Mouse (Mus musculus) forebrain, embryonic 15.5 days (tissue): ENCODE results near the gene Ppp6r2. TPM values are rescaled to one million over a fixed set of nuclear protein-coding genes. Genes with fewer than 3 reads are reported as not detected.

Experiments used
- ATAC-seq: fragments of 200-750 bp; cut with Nextera tagmentation; replicated peaks from 2 replicates; pipeline ENCODE4 v1.8.0; 2017; ENCODE audit warnings: mild to moderate bottlenecking, moderate TSS enrichment, moderate library complexity
- H3K27ac ChIP-seq: fragments of 300-500 bp; sonication (generic); replicated peaks from 2 replicates; pipeline ENCODE4 v1.5.1; 2015; ENCODE audit warnings: mild to moderate bottlenecking, inconsistent platforms
- H3K27me3 ChIP-seq: fragments of 300-500 bp; sonication (generic); 2 replicates; pipeline ENCODE4 v1.6.1; 2015; ENCODE audit warnings: inconsistent platforms
- H3K36me3 ChIP-seq: fragments of 300-500 bp; sonication (generic); 2 replicates; pipeline ENCODE4 v1.6.1; 2015; ENCODE audit warnings: mild to moderate bottlenecking, inconsistent platforms
- H3K4me1 ChIP-seq: fragments of 300-500 bp; sonication (generic); 2 replicates; pipeline ENCODE4 v1.6.1; 2015; ENCODE audit warnings: inconsistent platforms
- H3K4me2 ChIP-seq: fragments of 300-500 bp; sonication (generic); replicated peaks from 2 replicates; pipeline ENCODE4 v1.6.1; 2015; ENCODE audit warnings: mild to moderate bottlenecking, inconsistent platforms
- H3K4me3 ChIP-seq: fragments of 300-500 bp; sonication (generic); 2 replicates; pipeline ENCODE4 v1.5.1; 2015; ENCODE audit warnings: mild to moderate bottlenecking, inconsistent platforms
- H3K9ac ChIP-seq: fragments of 300-500 bp; sonication (generic); replicated peaks from 2 replicates; pipeline ENCODE4 v1.6.1; 2015; ENCODE audit warnings: mild to moderate bottlenecking, inconsistent platforms
- H3K9me3 ChIP-seq: fragments of 300-500 bp; sonication (generic); 2 replicates; pipeline ENCODE4 v1.6.1; 2016; ENCODE audit warnings: inconsistent platforms
- WGBS: fragments of 180-500 bp; shearing (Covaris S2); methylation state at CpG from one replicate; pipeline ENCODE4 v1.1.7; 2015; ENCODE audit warnings: mixed read lengths; 5-methylcytosine and 5-hydroxymethylcytosine counted together
- polyA plus RNA-seq: library from polyadenylated mRNA; unstranded; fragments of >200 nt; fragmentation: Nextera tagmentation; extraction: Ambion mirVana; gene quantifications from 2 replicates; pipeline ENCODE4 v1.2.1, GENCODE M21; 2015

Gene Ppp6r2
- polyA plus RNA-seq, 1 experiment from 2014 or later: 83.6 TPM

DNA sequence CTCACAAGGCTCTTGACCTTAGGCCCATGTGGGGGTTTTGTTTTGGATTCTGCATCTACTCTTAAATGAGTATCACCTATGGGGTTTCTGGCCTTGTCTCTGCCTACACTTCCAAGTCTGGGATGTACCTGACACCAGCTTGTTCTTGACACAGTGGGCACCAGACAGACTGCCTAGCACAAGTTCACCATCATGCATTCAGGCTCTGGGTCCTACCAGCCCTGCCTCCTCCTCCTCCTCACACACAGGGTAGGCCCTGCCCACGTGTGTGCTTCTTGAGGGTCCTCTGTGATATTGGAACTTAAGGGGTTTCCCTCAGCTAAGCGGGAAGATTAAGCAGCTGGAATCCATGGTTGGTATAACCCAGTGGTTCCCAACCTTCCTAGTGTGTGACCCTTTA is 72.7 kb downstream of the Ppp6r2 start:
- Histone ChIP-seq H3K9ac (no peak overlapping the region), H3K36me3 (peaks cover 95% of the 10 kb centered on the region), H3K9me3 (no peaks in the 10 kb centered on the region), H3K4me3 (no peak overlapping the region), H3K27ac (no peak overlapping the region), H3K4me2 (no peak overlapping the region), H3K27me3 (no peaks in the 10 kb centered on the region), H3K4me1 (0 out of 2 replicates have a peak, but pooled peaks cover 2% of the 10 kb centered on the region)
- ATAC-seq: no peak
- 85% methylated on average over 2 of the region's 2 CpGs for WGBS

DNA sequence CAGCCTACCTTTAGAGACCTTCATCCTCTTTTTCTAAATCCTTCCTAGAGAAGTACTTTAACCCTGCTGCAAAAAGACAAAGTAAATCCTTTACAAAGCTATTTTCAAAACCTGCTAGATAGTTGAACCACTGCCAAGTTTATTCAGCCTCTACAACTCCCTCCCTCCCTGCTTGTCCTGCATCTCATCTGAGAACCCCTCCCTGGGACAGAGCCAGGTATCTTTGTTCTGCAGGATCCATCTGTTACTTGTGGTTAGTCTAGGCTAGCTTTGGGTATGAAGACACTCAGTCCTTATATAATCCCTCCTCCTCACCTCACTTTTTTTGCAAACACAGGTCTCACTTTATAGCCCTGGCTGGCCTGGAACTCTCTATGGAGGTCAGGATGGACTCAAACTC is 73.7 kb downstream of the Ppp6r2 start:
- Histone ChIP-seq H3K27me3 (no peaks in the 10 kb centered on the region), H3K36me3 (peaks cover 95% of the 10 kb centered on the region), H3K4me3 (no peak overlapping the region), H3K9me3 (no peaks in the 10 kb centered on the region), H3K9ac (no peak overlapping the region), H3K27ac (peak overlapping the region; percentile 19; the same call in 1 of the 2 replicates), H3K4me1 (0 out of 2 replicates have a peak, but pooled peaks cover 2% of the 10 kb centered on the region), H3K4me2 (no peak overlapping the region)
- no peak for ATAC-seq

- Histone ChIP-seq H3K9ac (no peak overlapping the region), H3K27me3 (no peaks in the 10 kb centered on the region), H3K27ac (peak overlapping the region; percentile 46; the same call in 1 of the 2 replicates), H3K4me2 (no peak overlapping the region), H3K9me3 (no peaks in the 10 kb centered on the region), H3K36me3 (peaks cover 95% of the 10 kb centered on the region), H3K4me3 (no peak overlapping the region), H3K4me1 (0 out of 2 replicates have a peak, but pooled peaks cover 2% of the 10 kb centered on the region)
- no peak for ATAC-seq
- WGBS: 93% methylated on average over 5 of the region's 5 CpGs
These were observed 74.1 kb downstream of the Ppp6r2 start for GRCm38 (mm10) chr15:89285478-89285877.

DNA sequence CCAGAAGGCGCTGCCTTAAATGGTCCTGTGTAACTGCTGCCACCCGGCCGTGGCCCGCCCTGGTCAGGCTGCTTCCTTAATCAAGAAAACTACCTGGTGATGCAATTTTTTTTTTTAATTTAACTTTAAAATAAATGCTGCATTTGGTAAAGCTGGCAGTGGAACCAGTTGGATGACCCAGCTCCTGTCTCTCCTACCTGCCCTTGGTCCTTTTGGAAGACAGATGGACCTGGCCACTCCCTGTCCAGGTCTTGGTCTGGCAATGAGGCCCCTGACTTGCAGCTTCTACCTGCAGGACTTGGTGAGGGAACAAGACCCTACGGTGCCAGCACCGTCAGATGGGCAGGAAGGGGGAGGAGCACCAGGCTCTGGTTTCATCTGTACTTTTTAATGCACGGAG is 74.8 kb downstream of the Ppp6r2 start:
- no peaks in the 10 kb centered on the region for H3K9me3 ChIP-seq
- no peak overlapping the region for H3K4me2 ChIP-seq
- no peak overlapping the region for H3K9ac ChIP-seq
- 0 out of 2 replicates have a peak overlapping the region, but pooled peaks have one; percentile 46 for H3K27ac ChIP-seq
- no peaks in the 10 kb centered on the region for H3K27me3 ChIP-seq
- no peak for ATAC-seq
- 0 out of 2 replicates have a peak, but pooled peaks cover 2% of the 10 kb centered on the region for H3K4me1 ChIP-seq
- whole genome bisulfite sequencing: 81% methylated on average over 7 of the region's 7 CpGs
- peaks cover 93% of the 10 kb centered on the region for H3K36me3 ChIP-seq
- H3K4me3 ChIP-seq: no peak overlapping the region

DNA sequence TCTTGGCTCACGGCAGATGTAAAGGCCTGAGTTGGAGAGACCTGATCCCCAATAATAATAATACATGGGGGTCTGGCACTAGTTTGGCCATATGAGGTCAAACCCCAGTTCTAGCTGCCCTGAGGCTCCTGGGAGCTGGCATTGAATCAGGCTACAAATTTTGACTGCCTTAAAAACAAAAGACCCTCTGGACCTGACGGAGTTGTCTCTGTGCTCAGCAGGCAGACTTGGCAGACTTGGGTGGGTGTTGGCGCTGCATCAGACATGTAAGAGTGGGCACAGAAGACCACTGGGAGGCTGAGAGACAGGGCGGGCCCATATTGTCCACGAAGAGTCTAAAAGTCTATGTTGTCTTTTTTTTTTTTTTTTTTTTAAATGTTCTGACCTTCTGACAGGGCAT is 75.2 kb downstream of the Ppp6r2 start:
- H3K4me2 ChIP-seq: no peak overlapping the region
- H3K27me3 ChIP-seq: no peaks in the 10 kb centered on the region
- peaks cover 90% of the 10 kb centered on the region for H3K36me3 ChIP-seq
- ATAC-seq: no peak
- 0 out of 2 replicates have a peak, but pooled peaks cover 2% of the 10 kb centered on the region for H3K4me1 ChIP-seq
- no peak overlapping the region for H3K4me3 ChIP-seq
- no peaks in the 10 kb centered on the region for H3K9me3 ChIP-seq
- H3K9ac ChIP-seq: no peak overlapping the region
- peak overlapping the region; percentile 46; the same call in 1 of the 2 replicates for H3K27ac ChIP-seq
- 63% methylated on average over 5 of the region's 5 CpGs for WGBS

GRCm38 (mm10) chr15:89288227-89288767 is 76.9 kb downstream of the Ppp6r2 start:
- Histone ChIP-seq H3K27ac (no peak overlapping the region), H3K9me3 (no peaks in the 10 kb centered on the region), H3K36me3 (peaks cover 90% of the 10 kb centered on the region), H3K4me1 (0 out of 2 replicates have a peak, but pooled peaks cover 2% of the 10 kb centered on the region), H3K9ac (no peak overlapping the region), H3K4me3 (no peak overlapping the region), H3K4me2 (no peak overlapping the region), H3K27me3 (no peaks in the 10 kb centered on the region)
- peak; percentile 55; the same call in 1 of the 2 replicates for ATAC-seq
- WGBS: 90% methylated on average over 23 of the region's 23 CpGs

DNA sequence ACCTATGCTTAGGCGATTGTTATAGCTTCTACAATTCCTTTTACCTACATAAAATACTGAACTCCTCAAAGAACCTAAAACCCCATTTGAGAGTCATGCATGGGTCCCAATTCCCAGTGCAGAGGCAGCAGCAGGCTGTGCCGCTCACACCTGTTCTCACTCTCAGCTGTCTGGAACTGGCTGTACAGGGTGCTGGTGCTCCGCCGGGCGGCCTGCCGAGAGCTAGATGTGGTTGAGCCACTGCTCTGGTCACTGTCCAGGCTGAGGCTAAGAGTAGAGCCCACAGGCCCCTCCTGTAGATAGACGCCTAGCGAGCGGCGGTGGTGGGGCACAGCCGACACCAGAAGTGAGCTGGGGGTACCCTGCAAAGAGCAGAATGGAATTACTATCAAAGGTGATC is 78.1 kb downstream of the Ppp6r2 start:
- Histone ChIP-seq H3K36me3 (peaks cover 90% of the 10 kb centered on the region), H3K4me1 (0 out of 2 replicates have a peak, but pooled peaks cover 2% of the 10 kb centered on the region)
- WGBS: 96% methylated on average over 11 of the region's 11 CpGs

DNA sequence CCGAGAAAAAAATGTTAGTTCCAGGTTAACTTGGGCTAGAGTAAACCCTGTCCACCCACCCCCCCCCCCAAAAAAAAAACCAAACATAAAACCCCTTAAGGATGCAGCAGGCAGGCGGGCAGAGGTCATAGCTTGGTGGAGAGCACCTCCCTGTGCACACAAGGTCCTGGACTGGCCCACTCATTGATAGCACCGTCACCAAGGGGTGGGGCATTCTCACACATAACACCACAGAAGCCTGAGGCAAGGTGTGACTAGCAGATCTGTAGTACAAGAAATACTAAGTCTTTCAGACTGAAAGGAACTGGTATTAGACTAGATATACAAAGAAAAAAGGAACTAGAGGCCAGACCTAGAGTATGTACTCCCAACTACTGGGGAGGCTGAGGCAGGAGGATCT is 80.2 kb downstream of the Ppp6r2 start:
- no peak overlapping the region for H3K4me2 ChIP-seq
- H3K4me3 ChIP-seq: no peak overlapping the region
- no peaks in the 10 kb centered on the region for H3K27me3 ChIP-seq
- WGBS: 90% methylated on average over 3 of the region's 3 CpGs
- 0 out of 2 replicates have a peak, but pooled peaks cover 1% of the 10 kb centered on the region for H3K4me1 ChIP-seq
- no peaks in the 10 kb centered on the region for H3K9me3 ChIP-seq
- no peak for ATAC-seq
- H3K27ac ChIP-seq: no peak overlapping the region
- no peak overlapping the region for H3K9ac ChIP-seq
- peaks cover 88% of the 10 kb centered on the region for H3K36me3 ChIP-seq

More for the DNA sequence above, 78.1 kb downstream of the Ppp6r2 start:
- H3K4me2 ChIP-seq: no peak overlapping the region
- H3K4me3 ChIP-seq: no peak overlapping the region
- H3K27me3 ChIP-seq: no peaks in the 10 kb centered on the region
- no peak overlapping the region for H3K9ac ChIP-seq
- no peak for ATAC-seq
- H3K27ac ChIP-seq: no peak overlapping the region
- no peaks in the 10 kb centered on the region for H3K9me3 ChIP-seq

- no peak for ATAC-seq
- no peaks in the 10 kb centered on the region for H3K9me3 ChIP-seq
- WGBS: 77% methylated on average over 2 of the region's 2 CpGs
- no peak overlapping the region for H3K4me2 ChIP-seq
- peaks cover 90% of the 10 kb centered on the region for H3K36me3 ChIP-seq
- H3K4me3 ChIP-seq: no peak overlapping the region
- no peak overlapping the region for H3K27ac ChIP-seq
- H3K4me1 ChIP-seq: no peaks in the 10 kb centered on the region
- H3K27me3 ChIP-seq: no peaks in the 10 kb centered on the region
- no peak overlapping the region for H3K9ac ChIP-seq
These were observed 81.4 kb downstream of the Ppp6r2 start for GRCm38 (mm10) chr15:89292795-89293194.

- H3K27ac ChIP-seq: no peak overlapping the region
- WGBS: 95% methylated on average over 10 of the region's 10 CpGs
- no peaks in the 10 kb centered on the region for H3K4me1 ChIP-seq
- no peak for ATAC-seq
- H3K4me3 ChIP-seq: no peak overlapping the region
- no peaks in the 10 kb centered on the region for H3K9me3 ChIP-seq
- H3K9ac ChIP-seq: no peak overlapping the region
- H3K4me2 ChIP-seq: no peak overlapping the region
- H3K27me3 ChIP-seq: no peaks in the 10 kb centered on the region
- H3K36me3 ChIP-seq: peaks cover 85% of the 10 kb centered on the region
These were observed 82.4 kb downstream of the Ppp6r2 start for GRCm38 (mm10) chr15:89293778-89294177.

GRCm38 (mm10) chr15:89295580-89296165 is 84.3 kb downstream of the Ppp6r2 start:
- no peak for ATAC-seq
- no peak overlapping the region for H3K27ac ChIP-seq
- 93% methylated on average over 8 of the region's 8 CpGs for WGBS
- no peaks in the 10 kb centered on the region for H3K4me1 ChIP-seq
- H3K27me3 ChIP-seq: no peaks in the 10 kb centered on the region
- H3K36me3 ChIP-seq: peaks cover 85% of the 10 kb centered on the region
- no peak overlapping the region for H3K9ac ChIP-seq
- no peaks in the 10 kb centered on the region for H3K9me3 ChIP-seq
- no peak overlapping the region for H3K4me2 ChIP-seq
- H3K4me3 ChIP-seq: no peak overlapping the region

GRCm38 (mm10) chr15:89296465-89296864 is 85.1 kb downstream of the Ppp6r2 start:
- Histone ChIP-seq H3K4me1 (no peaks in the 10 kb centered on the region), H3K27me3 (no peaks in the 10 kb centered on the region), H3K27ac (no peak overlapping the region), H3K9ac (no peak overlapping the region), H3K4me3 (no peak overlapping the region), H3K9me3 (no peaks in the 10 kb centered on the region), H3K4me2 (no peak overlapping the region), H3K36me3 (peaks cover 88% of the 10 kb centered on the region)
- WGBS: 56% methylated on average over 1 of the region's 1 CpGs
- no peak for ATAC-seq
